17 mouse cellular contexts compared by ENCODE assay signal in the genomic region with DNA sequence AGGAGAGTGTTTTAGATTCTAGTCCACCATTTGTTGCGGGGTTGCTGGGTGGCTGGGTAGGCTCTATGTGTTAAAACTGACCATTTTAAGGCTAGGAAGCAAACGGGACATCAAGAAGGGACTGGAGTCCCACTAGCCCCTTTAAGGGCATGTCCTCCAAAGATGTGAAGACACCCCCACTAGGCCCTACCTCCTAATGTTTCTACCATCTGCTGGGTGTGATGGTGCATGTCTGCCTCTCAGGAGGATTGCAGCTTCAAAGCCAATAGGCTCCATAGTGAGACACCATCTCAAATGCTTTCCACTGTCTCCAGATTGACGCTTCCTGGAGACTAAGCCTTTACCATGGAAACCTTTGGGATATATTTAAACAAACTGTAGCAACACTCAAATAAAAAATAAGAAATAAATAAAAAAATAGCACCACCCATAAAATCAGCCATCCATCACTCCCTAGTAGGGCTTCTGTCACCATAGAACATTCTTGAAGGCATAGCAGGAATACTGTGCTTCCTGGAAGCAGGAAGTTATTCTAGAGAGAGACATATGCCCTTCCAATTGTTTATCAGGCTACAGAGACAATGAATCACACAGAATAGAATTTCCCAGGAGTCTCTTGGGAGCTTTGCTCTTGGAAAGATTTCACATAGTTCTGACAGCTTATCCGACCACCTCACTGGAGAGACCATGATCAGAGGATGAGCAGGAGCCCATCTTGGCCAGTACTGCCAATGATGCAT.
DNase-seq lines count a peak whose midpoint lies in the region; ATAC-seq and TF ChIP-seq lines count a peak whose summit lies in the region.
"Had no signal": no experiment of that assay in that cellular context is flagged by ENCODE, and none has a peak within 500 bp of the region (broad histone marks: within the 10 kb centered on the region; RNA-seq: fewer than 3 reads in every experiment).

No protein-coding gene starts in this region.

- DNase-seq in heart, postnatal 0 days (ENCODE audit: low spot score), result peak; percentile 35
- DNase-seq in lung, embryonic 14.5 days, result peak; percentile 11
- DNase-seq in lung, postnatal 25 days (ENCODE audit: low spot score), result no peak
- peak; percentile 51 for DNase-seq in Muller cell, postnatal 12 days (ENCODE audit: inconsistent ontology term)
- DNase-seq in urinary bladder, postnatal 25 days (ENCODE audit: low spot score), result no peak
- DNase-seq: adrenal gland, postnatal 10 days; cerebellum, adult 9-11 months; lung, postnatal 10 days; thymus, postnatal 14 days had no signal

- WGBS in heart, postnatal 0 days, result 58% methylated on average over 4 of the region's 4 CpGs
- 63% methylated on average over 4 of the region's 4 CpGs for WGBS in heart, embryonic 11.5 days (ENCODE audit: insufficient replicate concordance)
- 66% methylated on average over 4 of the region's 4 CpGs for whole genome bisulfite sequencing in lung, embryonic 14.5 days
- WGBS in kidney, embryonic 16.5 days, result 30% methylated on average over 4 of the region's 4 CpGs

- no peaks in the 10 kb centered on the region for H3K36me3 ChIP-seq in heart, postnatal 0 days (replicated peaks; ENCODE audit: control insufficient read depth, insufficient read depth, low read length)
- no peaks in the 10 kb centered on the region for H3K36me3 ChIP-seq in heart, embryonic 11.5 days (ENCODE audit: control insufficient read depth, insufficient read depth, low read length)
- H3K36me3 ChIP-seq in lung, embryonic 14.5 days (ENCODE audit: insufficient read depth), result no peaks in the 10 kb centered on the region
- no peaks in the 10 kb centered on the region for H3K36me3 ChIP-seq in kidney, embryonic 16.5 days (ENCODE audit: insufficient read depth, low read length)
- H3K36me3 ChIP-seq: embryonic facial prominence, embryonic 12.5 days; forebrain, embryonic 10.5 days; neural tube, embryonic 12.5 days had no signal

- no peak overlapping the region for H3K4me2 ChIP-seq in heart, postnatal 0 days (ENCODE audit: low read depth, low read length)
- no peak overlapping the region for H3K4me2 ChIP-seq in heart, embryonic 11.5 days
- H3K4me2 ChIP-seq in lung, embryonic 14.5 days, result no peak overlapping the region
- no peak overlapping the region for H3K4me2 ChIP-seq in kidney, embryonic 16.5 days (replicated peaks; ENCODE audit: low read depth, low read length)
- H3K4me2 ChIP-seq: embryonic facial prominence, embryonic 12.5 days; hindbrain, embryonic 14.5 days; liver, embryonic 11.5 days; neural tube, embryonic 12.5 days had no signal

- no peak overlapping the region for H3K4me3 ChIP-seq in heart, postnatal 0 days (ENCODE audit: low read depth, low read length)
- H3K4me3 ChIP-seq in heart, embryonic 11.5 days (ENCODE audit: low read depth, low read length), result no peak overlapping the region
- H3K4me3 ChIP-seq in lung, embryonic 14.5 days (ENCODE audit: low read depth, low read length), result no peak overlapping the region
- H3K4me3 ChIP-seq in kidney, embryonic 16.5 days (ENCODE audit: low read length), result no peak overlapping the region
- H3K4me3 ChIP-seq: embryonic facial prominence, embryonic 12.5 days; forebrain, embryonic 10.5 days; neural tube, embryonic 12.5 days had no signal

- no peak for TF ChIP-seq CTCF in heart, postnatal 0 days (IDR thresholded peaks at IDR 0.05; ENCODE audit: low read depth)
- no peak for TF ChIP-seq CTCF in lung, embryonic 14.5 days (IDR thresholded peaks at IDR 0.05; ENCODE audit: low read depth)

- no peaks in the 10 kb centered on the region for H3K27me3 ChIP-seq in heart, postnatal 0 days (ENCODE audit: control insufficient read depth, insufficient read depth, low read length)
- no peaks in the 10 kb centered on the region for H3K27me3 ChIP-seq in heart, embryonic 11.5 days (ENCODE audit: control insufficient read depth, insufficient read depth, low read length)
- H3K27me3 ChIP-seq in lung, embryonic 14.5 days (ENCODE audit: insufficient read depth, low read length), result no peaks in the 10 kb centered on the region
- no peaks in the 10 kb centered on the region for H3K27me3 ChIP-seq in kidney, embryonic 16.5 days (ENCODE audit: insufficient read depth, low read length)
- H3K27me3 ChIP-seq: embryonic facial prominence, embryonic 12.5 days; neural tube, embryonic 12.5 days had no signal

- no peak for TF ChIP-seq EP300 in heart, postnatal 0 days (IDR thresholded peaks at IDR 0.05; ENCODE audit: low read depth)

- ATAC-seq in heart, postnatal 0 days (ENCODE audit: insufficient read depth, low read depth), result peak; percentile 27; the same call in 1 of the 2 replicates
- ATAC-seq in heart, embryonic 11.5 days (replicated peaks; ENCODE audit: insufficient number of reproducible peaks, low FRiP score, low TSS enrichment), result no peak
- no peak for ATAC-seq in lung, embryonic 14.5 days (ENCODE audit: insufficient read depth)
- ATAC-seq in kidney, embryonic 16.5 days (ENCODE audit: low FRiP score, low TSS enrichment), result 0 out of 2 replicates have a peak, but pooled peaks have one; percentile 50
- ATAC-seq: midbrain, embryonic 16.5 days had no signal

- H3K27ac ChIP-seq in heart, postnatal 0 days (ENCODE audit: low read depth), result no peak overlapping the region
- no peak overlapping the region for H3K27ac ChIP-seq in heart, embryonic 11.5 days (ENCODE audit: low read depth, low read length)
- no peak overlapping the region for H3K27ac ChIP-seq in lung, embryonic 14.5 days (ENCODE audit: low read depth)
- peak overlapping the region; percentile 52 for H3K27ac ChIP-seq in kidney, embryonic 16.5 days (ENCODE audit: low read length)
- H3K27ac ChIP-seq: embryonic facial prominence, embryonic 12.5 days; forebrain, embryonic 10.5 days; hindbrain, embryonic 14.5 days; neural tube, embryonic 12.5 days had no signal

- H3K9ac ChIP-seq in heart, postnatal 0 days (replicated peaks; ENCODE audit: low read depth, low read length), result no peak overlapping the region
- H3K9ac ChIP-seq in heart, embryonic 11.5 days (ENCODE audit: low read depth, low read length), result no peak overlapping the region
- H3K9ac ChIP-seq in lung, embryonic 14.5 days, result no peak overlapping the region
- no peak overlapping the region for H3K9ac ChIP-seq in kidney, embryonic 16.5 days (replicated peaks; ENCODE audit: low read length)
- H3K9ac ChIP-seq: embryonic facial prominence, embryonic 12.5 days; hindbrain, embryonic 14.5 days; neural tube, embryonic 12.5 days had no signal

- H3K9me3 ChIP-seq in heart, postnatal 0 days (replicated peaks; ENCODE audit: control insufficient read depth, low read length), result no peaks in the 10 kb centered on the region
- no peaks in the 10 kb centered on the region for H3K9me3 ChIP-seq in heart, embryonic 11.5 days (replicated peaks; ENCODE audit: control insufficient read depth, low read length)
- no peaks in the 10 kb centered on the region for H3K9me3 ChIP-seq in lung, embryonic 14.5 days (ENCODE audit: low read depth, low read length)
- H3K9me3 ChIP-seq in kidney, embryonic 16.5 days (ENCODE audit: low read length), result no peaks in the 10 kb centered on the region
- H3K9me3 ChIP-seq: embryonic facial prominence, embryonic 12.5 days; forebrain, embryonic 10.5 days; neural tube, embryonic 12.5 days had no signal

- 0 out of 2 replicates have a peak, but pooled peaks cover 5% of the 10 kb centered on the region for H3K4me1 ChIP-seq in heart, postnatal 0 days (ENCODE audit: control insufficient read depth, insufficient read depth)
- peaks cover 3% of the 10 kb centered on the region; the same call in 1 of the 2 replicates for H3K4me1 ChIP-seq in heart, embryonic 11.5 days (ENCODE audit: control insufficient read depth, insufficient read depth, low read length)
- no peaks in the 10 kb centered on the region for H3K4me1 ChIP-seq in lung, embryonic 14.5 days (ENCODE audit: insufficient read depth)
- peaks cover 8% of the 10 kb centered on the region for H3K4me1 ChIP-seq in kidney, embryonic 16.5 days (ENCODE audit: insufficient read depth, low read length)
- H3K4me1 ChIP-seq: embryonic facial prominence, embryonic 12.5 days; forebrain, embryonic 10.5 days; neural tube, embryonic 12.5 days had no signal

Comparison
In these comparisons a context has a peak if more than half of its experiments do, and no peak if none do; other contexts are left out.
1. ATAC-seq: peak in heart, postnatal 0 days (single experiment) and kidney, embryonic 16.5 days (single experiment); none in heart, embryonic 11.5 days (single experiment) and lung, embryonic 14.5 days (single experiment).
2. DNase-seq: peak in heart, postnatal 0 days (single experiment), lung, embryonic 14.5 days (single experiment) and Muller cell, postnatal 12 days (single experiment); none in lung, postnatal 25 days (single experiment) and urinary bladder, postnatal 25 days (single experiment).